Mouse (Mus musculus): ENCODE data around the gene Ccdc42.

Ccdc42 gene

GRCm38 (mm10) chr11:68644781-68645180 lies 58.0 kb downstream of the Ccdc42 start:
- no peak for DNase-seq (ENCODE audit: inconsistent age in 2 of 2, low spot score in 1 of 2)
